Mouse (Mus musculus) brain, embryonic 14.5 days (tissue): ENCODE results near the gene Clcn3.

Experiments
- CTCF ChIP-seq: fragments of 200-500 bp; IDR thresholded peaks from 2 replicates; pipeline ENCODE4 v1.5.1; 2012; ENCODE audit warnings: inconsistent platforms, mild to moderate bottlenecking, moderate library complexity, borderline replicate concordance; ENCODE audit not compliant: insufficient read depth, insufficient read length; ENCODE audit errors: extremely low read depth
- POLR2A ChIP-seq: fragments of 200-500 bp; IDR thresholded peaks from 2 replicates; pipeline ENCODE4 v1.6.1; 2012; ENCODE audit warnings: mild to moderate bottlenecking, inconsistent platforms, borderline replicate concordance; ENCODE audit not compliant: poor library complexity, insufficient read depth, insufficient read length, severe bottlenecking; ENCODE audit errors: extremely low read depth

GRCm38 (mm10) chr8:60869761-60870160 lies 113.3 kb downstream of the Clcn3 start:
- TF ChIP-seq CTCF (no peak), POLR2A (no peak)
